Mouse (Mus musculus): ENCODE measurements around the gene Pcbp3. TPM values are rescaled to one million over a fixed set of nuclear protein-coding genes. Genes with fewer than 3 reads are reported as not detected.

Gene Pcbp3
- polyA plus RNA-seq, 1 experiment from 2014 or later = 72.2 TPM

DNA sequence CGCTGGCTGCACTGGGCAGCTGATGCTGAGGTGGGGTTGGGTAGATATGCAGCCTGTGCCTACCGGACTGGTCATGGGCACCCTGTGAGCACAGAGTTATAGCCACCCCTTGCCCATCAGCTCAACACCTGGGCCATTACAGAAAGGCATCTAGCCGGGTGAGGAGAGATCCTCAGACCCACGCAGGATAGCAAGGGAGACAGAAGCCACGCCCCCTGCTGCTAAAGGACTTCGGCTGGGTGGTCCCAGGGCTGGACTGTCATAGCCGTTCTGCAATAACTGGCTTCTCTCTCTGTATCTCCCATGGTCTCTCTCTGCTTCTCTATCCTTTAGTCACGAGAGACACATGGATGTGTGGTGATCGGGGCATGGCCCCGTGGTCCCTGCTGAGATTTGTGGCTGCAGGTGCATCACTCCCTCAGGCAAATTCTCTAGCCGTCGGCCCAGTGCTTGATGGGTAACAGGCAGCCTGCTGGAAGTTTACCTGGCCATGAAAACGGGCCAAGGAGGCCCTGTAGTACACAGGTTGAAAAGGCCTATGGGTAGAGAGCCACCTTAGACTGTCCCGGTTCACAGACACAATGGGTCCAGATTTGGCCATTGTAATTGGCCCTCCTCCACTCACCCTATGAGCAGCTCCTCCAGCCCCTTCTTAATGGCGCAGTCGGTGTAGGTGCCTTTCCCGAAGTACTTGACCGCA is 238.8 kb downstream of the Pcbp3 start:
- WGBS = 90% methylated on average over 18 of the region's 18 CpGs
- Histone ChIP-seq H3K9ac (no peak overlapping the region), H3K4me3 (no peak overlapping the region), H3K36me3 (no peaks in the 10 kb centered on the region), H3K27me3 (no peaks in the 10 kb centered on the region), H3K4me2 (no peak overlapping the region), H3K9me3 (no peaks in the 10 kb centered on the region), H3K27ac (no peak overlapping the region), H3K4me1 (replicated peaks) (no peaks in the 10 kb centered on the region)
- ATAC-seq (ENCODE audit: low FRiP score) = no peak

DNA sequence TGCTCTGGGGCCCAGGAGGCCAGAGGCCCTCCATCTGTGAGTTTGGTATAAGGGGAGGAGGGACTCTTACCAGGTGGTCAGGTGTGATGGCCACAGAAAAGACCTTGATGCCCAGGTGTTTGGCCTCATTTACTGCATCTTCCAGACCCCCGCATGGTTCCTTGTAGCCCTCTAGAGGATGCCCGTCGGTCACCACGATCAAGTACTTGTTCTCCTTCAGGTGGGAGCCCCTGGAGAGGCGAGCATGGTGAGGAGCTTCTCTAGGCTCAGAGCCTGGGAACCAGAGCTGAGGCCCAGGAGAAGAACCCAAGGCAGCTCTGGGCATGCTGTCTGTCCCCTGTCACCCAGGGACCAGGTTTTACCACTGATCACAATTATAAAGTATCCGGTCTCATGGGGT is 239.9 kb downstream of the Pcbp3 start:
- Histone ChIP-seq H3K4me2 (no peak overlapping the region), H3K9me3 (no peaks in the 10 kb centered on the region), H3K9ac (no peak overlapping the region), H3K4me3 (no peak overlapping the region), H3K36me3 (no peaks in the 10 kb centered on the region), H3K27me3 (no peaks in the 10 kb centered on the region), H3K4me1 (replicated peaks) (no peaks in the 10 kb centered on the region), H3K27ac (no peak overlapping the region)
- no peak for ATAC-seq (ENCODE audit: low FRiP score)
- 93% methylated on average over 6 of the region's 6 CpGs for WGBS

DNA sequence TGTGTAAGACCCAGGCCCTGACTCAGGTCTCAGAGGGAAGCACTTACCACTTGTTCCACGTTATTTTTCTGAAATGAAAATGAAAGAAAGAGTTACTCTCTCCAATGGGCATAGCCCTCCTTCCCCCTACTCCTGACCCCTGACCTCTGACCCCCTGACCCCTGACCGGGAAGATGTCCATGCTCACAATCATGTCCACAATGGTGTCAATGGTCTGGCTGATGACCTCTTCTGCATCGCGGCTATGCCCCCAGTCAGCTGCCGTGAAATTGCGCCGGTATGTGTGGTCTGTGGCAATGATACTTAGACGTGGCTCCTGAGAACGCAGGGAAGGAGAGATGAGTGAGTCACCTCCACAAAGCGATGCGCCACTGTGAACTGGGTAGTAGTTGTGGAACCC is 240.5 kb downstream of the Pcbp3 start:
- WGBS = 82% methylated on average over 11 of the region's 11 CpGs

DNA sequence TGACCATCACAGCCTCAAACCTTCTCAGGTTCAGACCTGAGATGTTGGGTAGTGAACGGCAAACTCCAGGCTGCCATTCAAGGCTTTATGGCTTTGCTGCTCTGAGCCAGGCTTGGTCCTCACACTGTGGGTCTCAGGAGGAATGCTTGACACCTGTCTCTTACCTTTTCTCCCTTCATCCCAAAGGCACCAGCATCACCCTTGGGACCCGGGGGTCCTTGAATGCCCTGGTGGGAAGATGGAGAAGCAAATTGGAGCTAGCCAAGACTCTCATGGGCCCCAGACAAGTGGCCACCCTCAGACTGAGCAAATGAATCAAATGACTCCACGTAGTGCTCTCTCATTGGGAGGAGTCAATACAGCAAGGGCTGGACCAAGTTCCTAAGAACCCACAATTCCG is 244.1 kb downstream of the Pcbp3 start:
- Histone ChIP-seq H3K4me1 (replicated peaks) (no peaks in the 10 kb centered on the region), H3K27me3 (no peaks in the 10 kb centered on the region), H3K27ac (no peak overlapping the region), H3K36me3 (no peaks in the 10 kb centered on the region), H3K4me3 (no peak overlapping the region), H3K9me3 (no peaks in the 10 kb centered on the region), H3K9ac (no peak overlapping the region), H3K4me2 (no peak overlapping the region)
- WGBS = 90% methylated on average over 4 of the region's 4 CpGs
- no peak for ATAC-seq (ENCODE audit: low FRiP score)

More for the DNA sequence above, 240.5 kb downstream of the Pcbp3 start:
- Histone ChIP-seq H3K9me3 (no peaks in the 10 kb centered on the region), H3K36me3 (no peaks in the 10 kb centered on the region), H3K4me3 (no peak overlapping the region), H3K27me3 (no peaks in the 10 kb centered on the region), H3K27ac (no peak overlapping the region), H3K9ac (no peak overlapping the region), H3K4me1 (replicated peaks) (no peaks in the 10 kb centered on the region), H3K4me2 (no peak overlapping the region)
- ATAC-seq (ENCODE audit: low FRiP score) = no peak

DNA sequence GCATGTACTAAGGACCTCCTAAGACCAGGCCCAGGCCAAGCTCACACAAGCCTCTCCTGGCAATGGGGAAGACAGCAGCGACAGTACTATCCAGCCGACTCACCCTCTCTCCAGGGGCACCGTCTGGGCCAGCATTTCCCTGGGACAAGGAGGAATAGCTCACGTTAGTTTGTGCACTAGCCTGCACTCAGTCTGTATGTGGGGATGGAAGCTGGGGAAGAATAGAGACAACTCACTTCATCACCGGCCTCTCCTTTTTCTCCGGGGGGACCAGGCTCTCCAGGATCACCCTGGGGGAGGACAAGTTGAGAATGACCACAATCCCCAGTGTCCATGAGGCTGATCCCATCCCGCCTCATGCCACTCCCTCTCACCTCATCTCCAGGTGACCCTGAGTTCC is 244.7 kb downstream of the Pcbp3 start:
- ATAC-seq (ENCODE audit: low FRiP score) = no peak
- Histone ChIP-seq H3K4me2 (no peak overlapping the region), H3K4me1 (replicated peaks) (no peaks in the 10 kb centered on the region), H3K36me3 (no peaks in the 10 kb centered on the region), H3K27me3 (no peaks in the 10 kb centered on the region), H3K9ac (no peak overlapping the region), H3K4me3 (no peak overlapping the region), H3K27ac (no peak overlapping the region), H3K9me3 (no peaks in the 10 kb centered on the region)
- whole genome bisulfite sequencing = 86% methylated on average over 7 of the region's 7 CpGs

DNA sequence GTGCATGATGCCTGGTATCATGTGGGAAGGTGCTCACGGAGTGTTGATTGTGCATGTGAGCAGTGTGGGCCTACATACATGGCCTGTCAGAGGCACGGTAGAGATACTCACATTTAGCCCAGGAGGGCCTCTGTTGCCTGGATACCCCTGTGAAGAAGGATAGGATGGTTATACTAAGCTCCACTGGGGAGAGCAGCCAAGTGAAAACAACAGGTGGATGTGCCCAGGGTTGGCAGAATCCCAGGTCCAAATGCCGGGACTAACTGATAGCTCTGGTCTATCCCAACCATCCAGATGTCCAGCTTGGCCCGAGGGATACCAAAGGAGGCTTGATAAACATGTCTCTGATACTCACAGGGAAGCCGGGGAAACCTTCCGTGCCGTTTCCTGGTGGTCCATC is 247.4 kb downstream of the Pcbp3 start:
- WGBS = 78% methylated on average over 7 of the region's 7 CpGs
- no peaks in the 10 kb centered on the region for H3K4me1 ChIP-seq (replicated peaks)
- no peaks in the 10 kb centered on the region for H3K27me3 ChIP-seq
- no peak overlapping the region for H3K27ac ChIP-seq
- H3K36me3 ChIP-seq = no peaks in the 10 kb centered on the region
- no peak for ATAC-seq (ENCODE audit: low FRiP score)
- no peaks in the 10 kb centered on the region for H3K9me3 ChIP-seq
- H3K4me2 ChIP-seq = no peak overlapping the region
- no peak overlapping the region for H3K4me3 ChIP-seq
- no peak overlapping the region for H3K9ac ChIP-seq

DNA sequence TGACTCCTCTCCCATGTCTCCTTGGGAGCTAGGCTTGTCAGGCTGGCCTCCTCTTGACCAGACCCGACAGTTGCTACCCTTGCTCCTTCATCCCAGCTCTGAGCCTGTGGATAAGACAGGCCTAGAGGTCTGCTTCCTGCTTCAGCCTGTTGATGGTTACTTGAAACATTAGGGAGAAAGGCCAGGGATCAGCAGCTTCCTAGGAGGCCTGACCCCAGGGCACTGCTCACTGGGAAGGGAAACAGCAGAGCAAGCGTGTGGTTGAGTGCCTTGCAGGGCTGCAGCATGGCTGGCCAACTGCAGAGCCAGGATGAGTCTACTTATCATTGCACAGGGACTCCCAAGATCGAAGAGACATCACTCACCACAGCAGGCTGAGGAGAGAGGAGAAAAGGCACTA is 249.2 kb downstream of the Pcbp3 start:
- 90% methylated on average over 3 of the region's 3 CpGs for WGBS
- H3K36me3 ChIP-seq = no peaks in the 10 kb centered on the region
- H3K9ac ChIP-seq = no peak overlapping the region
- no peaks in the 10 kb centered on the region for H3K4me1 ChIP-seq (replicated peaks)
- H3K9me3 ChIP-seq = no peaks in the 10 kb centered on the region
- no peak overlapping the region for H3K4me3 ChIP-seq
- no peak for ATAC-seq (ENCODE audit: low FRiP score)
- H3K4me2 ChIP-seq = no peak overlapping the region
- no peak overlapping the region for H3K27ac ChIP-seq
- H3K27me3 ChIP-seq = no peaks in the 10 kb centered on the region

Other genes with a start within 250 kb of the Pcbp3 start
- gene Col6a1, start 235.7 kb downstream of the Pcbp3 start, polyA plus RNA-seq (2015; fragmentation: Nextera tagmentation; extraction: Ambion mirVana) = 24.1 and 28.8 TPM in 2 replicates
- gene Slc19a1, start 70.4 kb upstream of the Pcbp3 start, polyA plus RNA-seq (2015; fragmentation: Nextera tagmentation; extraction: Ambion mirVana) = 30.9 and 34.9 TPM in 2 replicates
- 53.1 and 62.7 TPM in 2 replicates for gene Col18a1, start 204.7 kb upstream of the Pcbp3 start, polyA plus RNA-seq (2015; fragmentation: Nextera tagmentation; extraction: Ambion mirVana)

All from hindbrain, embryonic 13.5 days (tissue).